Mouse (Mus musculus) lung, adult 2 months (tissue): Measurements from ENCODE around the gene Pfpl.

Experiments used
- CTCF ChIP-seq: fragments of 200-500 bp; IDR thresholded peaks from 2 replicates; pipeline ENCODE4 v1.5.1; 2011; ENCODE audit warnings: mild to moderate bottlenecking, low read length, control low read depth; ENCODE audit not compliant: insufficient read depth
- POLR2A ChIP-seq: fragments of 200-500 bp; IDR thresholded peaks from 2 replicates; pipeline ENCODE4 v1.6.1; 2011; ENCODE audit warnings: low read depth, mild to moderate bottlenecking, control low read depth, low read length, borderline replicate concordance; ENCODE audit errors: extremely low read depth

GRCm38 (mm10) chr19:12440103-12440725 is 12.5 kb downstream of the Pfpl start:
- TF ChIP-seq POLR2A: no peak
- TF ChIP-seq CTCF: no peak
